Mouse (Mus musculus) gastrocnemius, postnatal 14 days (tissue): ENCODE results near the gene Map4k4. TPM values are rescaled to one million over a fixed set of nuclear protein-coding genes. Genes with fewer than 3 reads are reported as not detected.

Source experiments
- DNase-seq: peaks from one replicate; pipeline ENCODE4 v3.0.0; 2021; ENCODE audit warnings: mixed read lengths
- intact Hi-C: fragments of 180-260 bp; cut with DNase I; formaldehyde crosslinking; loops from one replicate; pipeline ENCODE4 v1.15.1; 2025; ENCODE audit warnings: low total_unique reads
- total RNA-seq, 2 experiments: library from RNA; stranded (reverse); gene quantifications; 2 replicates each; pipeline ENCODE4 v1.2.3; 2021

Gene Map4k4
- total RNA-seq, 2 experiments from 2014 or later, result 53.2 to 53.6 TPM

GRCm38 (mm10) chr1:40055963-40056362, 155.2 kb downstream of the Map4k4 start:
- intact Hi-C loops, result no loop called here
- no peak for DNase-seq

- intact Hi-C loops, result no loop called here
- no peak for DNase-seq
Measured at GRCm38 (mm10) chr1:40057351-40057750, 156.6 kb downstream of the Map4k4 start.

DNA sequence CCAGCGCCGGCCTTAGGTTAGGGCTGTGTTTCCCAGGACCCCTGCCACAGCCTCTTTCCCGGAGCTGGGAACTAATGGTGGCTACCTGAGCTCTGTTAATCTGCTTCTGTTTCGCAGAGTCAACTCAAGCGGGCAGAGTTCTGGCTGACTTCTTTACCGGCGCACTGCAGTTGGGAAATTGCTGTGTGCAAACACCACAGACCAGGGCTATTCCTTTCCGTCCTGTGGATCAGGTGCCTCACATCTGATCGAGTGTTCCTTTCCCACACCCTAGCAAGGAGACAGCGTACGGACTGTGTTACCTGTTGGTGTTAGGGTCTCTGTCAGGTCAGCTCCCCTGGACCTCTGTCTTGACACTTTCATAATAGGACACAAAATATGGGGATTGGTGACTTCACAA, 157.3 kb downstream of the Map4k4 start:
- intact Hi-C loops, result no loop called here

GRCm38 (mm10) chr1:40059122-40059774, 158.5 kb downstream of the Map4k4 start:
- intact Hi-C loops, result no loop called here
- peak; percentile 19 for DNase-seq

More for the DNA sequence above, 157.3 kb downstream of the Map4k4 start:
- DNase-seq, result no peak

- peak; percentile 20 for DNase-seq
- intact Hi-C loops, result no loop called here
Measured at GRCm38 (mm10) chr1:40061359-40061758, 160.6 kb downstream of the Map4k4 start.

- DNase-seq, result no peak
- intact Hi-C loops, result no loop called here
Measured at GRCm38 (mm10) chr1:40063409-40063808, 162.7 kb downstream of the Map4k4 start.

DNA sequence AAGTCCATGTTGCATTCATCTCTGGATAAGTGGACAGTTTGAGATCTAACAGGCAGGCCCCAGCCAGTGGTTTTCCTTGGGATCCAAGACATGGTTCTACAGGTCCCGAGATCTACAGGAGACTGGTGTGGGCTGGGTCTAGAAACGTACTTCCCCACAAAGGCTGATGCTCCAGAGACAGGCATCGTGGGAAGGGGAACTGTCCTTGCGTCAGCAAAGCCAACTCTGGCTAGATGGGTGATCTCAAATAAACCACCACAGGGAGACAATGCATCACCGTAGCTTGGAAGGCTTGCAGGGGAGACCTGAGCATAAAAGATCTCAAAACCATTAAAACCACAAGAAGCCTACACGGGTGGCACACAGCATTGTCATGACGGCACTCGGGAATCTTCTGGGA, 163.8 kb downstream of the Map4k4 start:
- intact Hi-C loops, result no loop called here
- DNase-seq, result no peak

DNA sequence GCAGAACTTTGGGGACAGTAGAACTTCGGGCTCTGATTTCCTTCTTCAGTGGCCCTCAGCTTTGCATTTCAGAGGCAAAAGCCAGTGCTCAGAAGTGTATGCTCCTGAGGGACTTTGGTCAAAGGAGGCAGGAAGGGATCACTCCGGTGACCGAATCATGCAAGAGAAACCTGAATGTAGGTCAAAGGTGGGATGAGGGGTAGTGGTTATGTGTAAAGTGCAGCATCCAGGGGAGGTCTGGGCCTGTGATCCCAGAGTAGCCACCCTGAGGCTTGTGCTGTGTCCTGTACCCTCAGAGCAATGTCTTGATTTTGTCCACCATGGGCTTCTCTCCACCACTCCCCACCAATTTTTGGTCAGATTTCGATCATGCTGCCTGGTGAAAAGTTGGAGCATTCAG, 171.8 kb downstream of the Map4k4 start:
- no peak for DNase-seq
- intact Hi-C loops, result no loop called here

DNA sequence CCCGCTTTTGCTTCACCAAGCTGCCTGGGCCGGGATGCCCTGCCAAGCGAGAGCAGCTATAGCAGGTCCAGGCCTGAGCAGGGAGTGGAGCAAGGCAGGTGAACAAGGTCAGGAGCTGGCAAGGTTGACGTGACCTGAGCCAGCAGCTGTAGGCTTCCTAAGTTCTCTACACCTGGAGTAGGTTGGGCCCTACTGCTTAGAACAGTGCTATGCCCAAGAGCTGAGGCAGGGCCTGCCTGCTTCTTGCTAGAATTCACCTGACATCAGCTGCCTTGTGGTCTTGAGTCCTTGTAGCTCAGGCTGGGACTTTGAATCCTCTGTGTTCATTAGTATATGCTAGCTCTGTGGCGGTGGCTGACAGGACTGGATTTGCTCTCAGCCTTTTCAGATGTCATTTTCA, 173.1 kb downstream of the Map4k4 start, which contains the start of gene Il1r2:
Gene Il1r2 (plus strand): TSS at position 301 of the 400 bp plus-strand sequence.
- no peak for DNase-seq
- intact Hi-C loops, result no loop called here

Other genes with a start within 250 kb of the Map4k4 start
- under 1 TPM; 0.06 to 0.07 TPM for gene Creg2, start 249.4 kb upstream of the Map4k4 start, total RNA-seq
- under 1 TPM; 0.10 to 0.18 TPM for gene Rfx8, start 179.9 kb upstream of the Map4k4 start, total RNA-seq
- 1 to 10 TPM; 1.6 to 2.2 TPM for gene Gm3646, start 95.6 kb upstream of the Map4k4 start, total RNA-seq
- gene Il1r2, start 173.2 kb downstream of the Map4k4 start, total RNA-seq, result under 1 TPM; 0.14 to 0.27 TPM